Mouse (Mus musculus) liver, embryonic 12.5 days (tissue): ENCODE results near the gene Pigt. TPM values are rescaled to one million over a fixed set of nuclear protein-coding genes. Genes with fewer than 3 reads are reported as not detected.

Source experiments
- ATAC-seq: fragments of 200-750 bp; cut with Nextera tagmentation; 2 replicates; pipeline ENCODE4 v1.8.0; 2017; ENCODE audit warnings: moderate number of reproducible peaks, mild to moderate bottlenecking, moderate library complexity
- H3K27ac ChIP-seq: fragments of 300-500 bp; sonication (generic); 2 replicates; pipeline ENCODE4 v1.5.1; 2016; ENCODE audit warnings: mild to moderate bottlenecking
- H3K27me3 ChIP-seq: fragments of 300-500 bp; sonication (generic); replicated peaks from 2 replicates; pipeline ENCODE4 v1.6.1; 2016; ENCODE audit warnings: mild to moderate bottlenecking, moderate library complexity
- H3K36me3 ChIP-seq: fragments of 300-500 bp; sonication (generic); 2 replicates; pipeline ENCODE4 v1.6.1; 2016; ENCODE audit warnings: mild to moderate bottlenecking, moderate library complexity
- H3K4me1 ChIP-seq: fragments of 300-500 bp; sonication (generic); 2 replicates; pipeline ENCODE4 v1.6.1; 2016
- H3K4me2 ChIP-seq: fragments of 300-500 bp; sonication (generic); 2 replicates; pipeline ENCODE4 v1.6.1; 2016; ENCODE audit warnings: mild to moderate bottlenecking, moderate library complexity
- H3K4me3 ChIP-seq: fragments of 300-500 bp; sonication (generic); 2 replicates; pipeline ENCODE4 v1.5.1; 2016; ENCODE audit warnings: mild to moderate bottlenecking, moderate library complexity
- H3K9ac ChIP-seq: fragments of 300-500 bp; sonication (generic); 2 replicates; pipeline ENCODE4 v1.6.1; 2016; ENCODE audit warnings: mild to moderate bottlenecking, moderate library complexity
- H3K9me3 ChIP-seq: fragments of 300-500 bp; sonication (generic); replicated peaks from 2 replicates; pipeline ENCODE4 v1.6.1; 2016; ENCODE audit warnings: mild to moderate bottlenecking, moderate library complexity
- WGBS: fragments of 180-500 bp; shearing (Covaris S2); methylation state at CpG from one replicate; pipeline ENCODE4 v1.1.7; 2016; ENCODE audit not compliant: insufficient replicate concordance; 5-methylcytosine and 5-hydroxymethylcytosine counted together
- polyA plus RNA-seq: library from polyadenylated mRNA; unstranded; fragments of >200 nt; fragmentation: Nextera tagmentation; extraction: Ambion mirVana; gene quantifications from 2 replicates; pipeline ENCODE4 v1.2.1, GENCODE M21; 2016

The Pigt gene
- polyA plus RNA-seq, 1 experiment from 2014 or later: 30.3 TPM

DNA sequence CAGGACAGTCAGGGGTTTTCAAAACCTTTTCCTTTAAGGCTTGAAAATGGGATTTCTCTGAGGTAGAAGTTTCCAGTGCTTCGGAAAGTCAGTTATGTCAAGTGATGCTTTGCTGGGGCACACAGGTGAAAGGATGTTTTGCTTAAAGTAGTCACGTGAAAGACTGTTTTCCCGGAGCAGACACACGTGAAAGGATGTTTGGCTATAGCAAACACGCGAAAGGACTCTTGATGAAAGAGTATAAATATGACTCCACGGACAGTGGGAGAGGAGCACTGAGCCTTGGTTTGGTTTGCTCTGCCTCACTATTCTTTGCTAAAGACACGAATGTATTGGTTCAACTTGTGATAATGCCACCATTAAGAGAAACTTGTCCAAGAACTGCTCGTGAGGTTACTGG is 54.2 kb downstream of the Pigt start:
- no peak for ATAC-seq
- H3K4me3 ChIP-seq: no peak overlapping the region
- 67% methylated on average over 9 of the region's 9 CpGs for WGBS
- H3K27ac ChIP-seq: no peak overlapping the region
- no peaks in the 10 kb centered on the region for H3K36me3 ChIP-seq
- H3K4me1 ChIP-seq: no peaks in the 10 kb centered on the region
- H3K4me2 ChIP-seq: no peak overlapping the region
- no peaks in the 10 kb centered on the region for H3K9me3 ChIP-seq
- H3K27me3 ChIP-seq: peaks cover 28% of the 10 kb centered on the region
- no peak overlapping the region for H3K9ac ChIP-seq

Other genes with a start within 250 kb of the Pigt start
- not detected in 2 replicates for gene Svs3b, start 240.9 kb upstream of the Pigt start, polyA plus RNA-seq
- gene Svs4, start 219.1 kb upstream of the Pigt start, polyA plus RNA-seq: not detected in 2 replicates
- gene Svs3a, start 208.3 kb upstream of the Pigt start, polyA plus RNA-seq: not detected in 2 replicates
- gene Svs6, start 180.8 kb upstream of the Pigt start, polyA plus RNA-seq: not detected in 2 replicates
- not detected in 2 replicates for gene Svs5, start 164.8 kb upstream of the Pigt start, polyA plus RNA-seq
- 12.1 and 14.1 TPM in 2 replicates for gene Slpi, start 108.4 kb upstream of the Pigt start, polyA plus RNA-seq
- not detected in 2 replicates for gene Rbpjl, start 94.4 kb upstream of the Pigt start, polyA plus RNA-seq
- 0.28 and 0.41 TPM in 2 replicates for gene Matn4, start 92.4 kb upstream of the Pigt start, polyA plus RNA-seq
- 31.3 and 31.8 TPM in 2 replicates for gene Sdc4, start 53.6 kb upstream of the Pigt start, polyA plus RNA-seq
- gene Sys1, start 40.6 kb upstream of the Pigt start, polyA plus RNA-seq: 36.1 and 37.9 TPM in 2 replicates
- 4.7 and 5.2 TPM in 2 replicates for gene Gm20458, start 36.6 kb upstream of the Pigt start, polyA plus RNA-seq
- not detected in 2 replicates for gene Trp53tg5, start 23.8 kb upstream of the Pigt start, polyA plus RNA-seq
- gene Dbndd2, start 11.4 kb upstream of the Pigt start, polyA plus RNA-seq: 0.94 and 1.7 TPM in 2 replicates
- 2.1 and 3.2 TPM in 2 replicates for gene Wfdc2, start 64.9 kb downstream of the Pigt start, polyA plus RNA-seq
- gene Spint3, start 75.9 kb downstream of the Pigt start, polyA plus RNA-seq: not detected in 2 replicates
- 0.26 TPM in 1 of 2 replicates, not detected in the other for gene Wfdc6a, start 87.9 kb downstream of the Pigt start, polyA plus RNA-seq
- not detected in 2 replicates for gene Eppin, start 96.1 kb downstream of the Pigt start, polyA plus RNA-seq
- gene Wfdc6b, start 116.0 kb downstream of the Pigt start, polyA plus RNA-seq: not detected in 2 replicates
- gene Wfdc8, start 116.1 kb downstream of the Pigt start, polyA plus RNA-seq: not detected in 2 replicates
- not detected in 2 replicates for gene Wfdc16, start 141.3 kb downstream of the Pigt start, polyA plus RNA-seq
- not detected in 2 replicates for gene Wfdc10, start 158.5 kb downstream of the Pigt start, polyA plus RNA-seq
- gene Wfdc9, start 159.1 kb downstream of the Pigt start, polyA plus RNA-seq: not detected in 2 replicates
- not detected in 2 replicates for gene Wfdc11, start 176.6 kb downstream of the Pigt start, polyA plus RNA-seq
- gene Wfdc13, start 187.6 kb downstream of the Pigt start, polyA plus RNA-seq: not detected in 2 replicates
- not detected in 2 replicates for gene Spint4, start 201.0 kb downstream of the Pigt start, polyA plus RNA-seq
- not detected in 2 replicates for gene Spint5, start 217.8 kb downstream of the Pigt start, polyA plus RNA-seq
- gene Wfdc3, start 248.4 kb downstream of the Pigt start, polyA plus RNA-seq: 0.48 and 0.93 TPM in 2 replicates
- gene Dnttip1, start 248.5 kb downstream of the Pigt start, polyA plus RNA-seq: 56.9 and 61.0 TPM in 2 replicates